Mouse (Mus musculus) urinary bladder, postnatal 14 days (tissue): ENCODE data around the gene Anxa7.
A peak's percentile ranks its signal among the peaks of the same experiment; 100 is the strongest.

Experiments used
- DNase-seq: peaks from one replicate; pipeline ENCODE4 v3.0.0; 2021; ENCODE audit warnings: low spot score

Anxa7 gene

GRCm38 (mm10) chr14:20479291-20480194, at the start of gene Anxa7:
Gene Anxa7, minus strand, starts transcription at chr14:20480133.
- peak; percentile 88 for DNase-seq

GRCm38 (mm10) chr14:20529643-20530042, 49.7 kb upstream of the Anxa7 start:
- DNase-seq = no peak

GRCm38 (mm10) chr14:20520179-20520578, 40.2 kb upstream of the Anxa7 start:
- no peak for DNase-seq

GRCm38 (mm10) chr14:20508424-20508823, 28.5 kb upstream of the Anxa7 start:
- no peak for DNase-seq

GRCm38 (mm10) chr14:20502966-20503365, 23.0 kb upstream of the Anxa7 start:
- DNase-seq = no peak

- DNase-seq = no peak
Observed at GRCm38 (mm10) chr14:20499982-20500381, 20.0 kb upstream of the Anxa7 start.

- DNase-seq = no peak
Observed at GRCm38 (mm10) chr14:20496603-20497002, 16.7 kb upstream of the Anxa7 start, which contains the start of gene Mss51. Gene Mss51, minus strand, starts transcription at chr14:20496901.

GRCm38 (mm10) chr14:20486031-20486430, 6.1 kb upstream of the Anxa7 start:
- DNase-seq = no peak

- DNase-seq = no peak
Observed at GRCm38 (mm10) chr14:20482051-20482751, 2.3 kb upstream of the Anxa7 start.

GRCm38 (mm10) chr14:20481211-20481610, 1.3 kb upstream of the Anxa7 start:
- DNase-seq = no peak

GRCm38 (mm10) chr14:20480195-20480579, 254 bp upstream of the Anxa7 start:
- DNase-seq = no peak

- DNase-seq = peak; percentile 58
Observed at GRCm38 (mm10) chr14:20478801-20479200, 1.1 kb downstream of the Anxa7 start.

GRCm38 (mm10) chr14:20478385-20478784, 1.5 kb downstream of the Anxa7 start:
- DNase-seq = no peak

GRCm38 (mm10) chr14:20477261-20478025, 2.5 kb downstream of the Anxa7 start:
- DNase-seq = no peak

GRCm38 (mm10) chr14:20460216-20460615, 19.7 kb downstream of the Anxa7 start:
- DNase-seq = no peak

GRCm38 (mm10) chr14:20458378-20458777, 21.6 kb downstream of the Anxa7 start:
- no peak for DNase-seq

- DNase-seq = no peak
Observed at GRCm38 (mm10) chr14:20452929-20453328, 27.0 kb downstream of the Anxa7 start.

- DNase-seq = peak; percentile 80
Observed at GRCm38 (mm10) chr14:20451765-20452331, 28.1 kb downstream of the Anxa7 start, which contains the start of gene Cfap70. Gene Cfap70, minus strand, starts transcription at chr14:20452226.

GRCm38 (mm10) chr14:20451302-20451701, 28.6 kb downstream of the Anxa7 start:
- DNase-seq = no peak

- no peak for DNase-seq
Observed at GRCm38 (mm10) chr14:20447209-20447608, 32.7 kb downstream of the Anxa7 start.

- no peak for DNase-seq
Observed at GRCm38 (mm10) chr14:20442252-20442651, 37.7 kb downstream of the Anxa7 start.

GRCm38 (mm10) chr14:20436976-20437375, 43.0 kb downstream of the Anxa7 start:
- no peak for DNase-seq
